Mouse (Mus musculus) liver, adult 2 months (tissue): ENCODE data around the gene Zdhhc14. TPM values are rescaled to one million over a fixed set of nuclear protein-coding genes. Genes with fewer than 3 reads are reported as not detected.

Source experiments
- DNase-seq: peaks from one replicate; pipeline ENCODE4 v3.0.0-alpha.2; 2011; ENCODE audit warnings: low read depth, low spot score; ENCODE audit errors: extremely low read depth
- H3K27ac ChIP-seq: fragments of 200-500 bp; replicated peaks from 2 replicates; pipeline ENCODE4 v1.5.1; 2012; ENCODE audit warnings: low read depth, mild to moderate bottlenecking, control low read depth, inconsistent platforms, low read length; ENCODE audit not compliant: insufficient read depth
- H3K27me3 ChIP-seq: fragments of 200-500 bp; 2 replicates; pipeline ENCODE4 v1.6.1; 2012; ENCODE audit warnings: mild to moderate bottlenecking, moderate library complexity, low read length, inconsistent platforms; ENCODE audit not compliant: control insufficient read depth, insufficient read depth
- H3K36me3 ChIP-seq: fragments of 200-500 bp; 2 replicates; pipeline ENCODE4 v1.6.1; 2012; ENCODE audit warnings: low read length, inconsistent platforms; ENCODE audit not compliant: control insufficient read depth, insufficient read depth
- H3K4me1 ChIP-seq: fragments of 200-500 bp; 2 replicates; pipeline ENCODE4 v1.6.1; 2011; ENCODE audit warnings: low read length; ENCODE audit not compliant: control insufficient read depth, insufficient read depth
- H3K4me3 ChIP-seq: fragments of 200-500 bp; 2 replicates; pipeline ENCODE4 v1.5.1; 2011; ENCODE audit warnings: low read depth, mild to moderate bottlenecking, control low read depth, low read length, moderate library complexity; ENCODE audit not compliant: insufficient read depth
- H3K79me2 ChIP-seq: fragments of 200-500 bp; 2 replicates; pipeline ENCODE4 v1.6.1; 2012; ENCODE audit warnings: inconsistent platforms, mild to moderate bottlenecking, low read length, moderate library complexity; ENCODE audit not compliant: control insufficient read depth, insufficient read depth
- H3K9ac ChIP-seq: fragments of 200-500 bp; 2 replicates; pipeline ENCODE4 v1.6.1; 2012; ENCODE audit warnings: low read depth, mild to moderate bottlenecking, control low read depth, inconsistent platforms, low read length
- CTCF ChIP-seq: fragments of 200-500 bp; IDR thresholded peaks from 2 replicates; pipeline ENCODE4 v1.5.1; 2011; ENCODE audit warnings: low read depth, low read length, control low read depth
- POLR2A ChIP-seq: fragments of 200-500 bp; IDR thresholded peaks from 2 replicates; pipeline ENCODE4 v1.6.1; 2011; ENCODE audit warnings: low read length, control low read depth; ENCODE audit not compliant: insufficient read depth; ENCODE audit errors: extremely low read depth
- WGBS: fragments of 180-500 bp; shearing (Covaris S2); methylation state at CpG from one replicate; pipeline ENCODE4 v1.1.7; 2018; 5-methylcytosine and 5-hydroxymethylcytosine counted together
- polyA plus RNA-seq: library from polyadenylated mRNA; depleted of rRNA; stranded (reverse); fragments of >200 nt; gene quantifications from 2 replicates; pipeline ENCODE4 v1.2.3, GENCODE M21; 2012
- total RNA-seq: library from RNA; depleted of rRNA; stranded (reverse); fragments of >200 nt; gene quantifications from 2 replicates; pipeline ENCODE4 v1.2.3, GENCODE M21; 2014

The Zdhhc14 gene
- total and polyA plus RNA-seq, 2 experiments = 0.99 to 1.1 TPM

GRCm38 (mm10) chr17:5752716-5753585, 260.6 kb downstream of the Zdhhc14 start:
- TF ChIP-seq CTCF (peak; percentile 96), POLR2A (no peak)
- H3K27ac ChIP-seq = no peak overlapping the region
- peak overlapping the region; percentile 40 for H3K4me3 ChIP-seq
- H3K9ac ChIP-seq = peak overlapping the region; percentile 25; the same call in 1 of the 2 replicates
- H3K4me1 ChIP-seq = peaks cover 25% of the 10 kb centered on the region
- H3K36me3 ChIP-seq = no peaks in the 10 kb centered on the region
- WGBS = 22% methylated on average over 29 of the region's 29 CpGs
- DNase-seq = peak; percentile 62
- H3K27me3 ChIP-seq = no peaks in the 10 kb centered on the region
- no peaks in the 10 kb centered on the region for H3K79me2 ChIP-seq

- no peaks in the 10 kb centered on the region for H3K27me3 ChIP-seq
- WGBS = 26% methylated on average over 7 of the region's 7 CpGs
- peaks cover 18% of the 10 kb centered on the region for H3K4me1 ChIP-seq
- no peak overlapping the region for H3K9ac ChIP-seq
- peak; percentile 88 for DNase-seq
- no peak for TF ChIP-seq CTCF
- TF ChIP-seq POLR2A = no peak
- H3K36me3 ChIP-seq = no peaks in the 10 kb centered on the region
- H3K79me2 ChIP-seq = no peaks in the 10 kb centered on the region
- H3K4me3 ChIP-seq = no peak overlapping the region
- peak overlapping the region; percentile 33; the same call in 1 of the 2 replicates for H3K27ac ChIP-seq
These were observed 263.1 kb downstream of the Zdhhc14 start for GRCm38 (mm10) chr17:5755489-5755888.

GRCm38 (mm10) chr17:5756065-5756464, 263.7 kb downstream of the Zdhhc14 start:
- Histone ChIP-seq H3K27ac (peak overlapping the region; percentile 1; the same call in 1 of the 2 replicates), H3K4me3 (no peak overlapping the region), H3K36me3 (no peaks in the 10 kb centered on the region), H3K79me2 (no peaks in the 10 kb centered on the region), H3K9ac (no peak overlapping the region), H3K4me1 (peaks cover 12% of the 10 kb centered on the region), H3K27me3 (no peaks in the 10 kb centered on the region)
- no peak for DNase-seq
- TF ChIP-seq POLR2A (no peak), CTCF (no peak)
- 83% methylated on average over 5 of the region's 5 CpGs for WGBS

- DNase-seq = no peak
- Histone ChIP-seq H3K36me3 (no peaks in the 10 kb centered on the region), H3K9ac (no peak overlapping the region), H3K79me2 (no peaks in the 10 kb centered on the region), H3K4me3 (no peak overlapping the region), H3K4me1 (peaks cover 8% of the 10 kb centered on the region), H3K27me3 (no peaks in the 10 kb centered on the region), H3K27ac (no peak overlapping the region)
- 92% methylated on average over 15 of the region's 15 CpGs for WGBS
- TF ChIP-seq CTCF (no peak), POLR2A (no peak)
These were observed 264.5 kb downstream of the Zdhhc14 start for GRCm38 (mm10) chr17:5756855-5757254.

GRCm38 (mm10) chr17:5763768-5764167, 271.4 kb downstream of the Zdhhc14 start:
- H3K9ac ChIP-seq = no peak overlapping the region
- no peaks in the 10 kb centered on the region for H3K36me3 ChIP-seq
- no peak overlapping the region for H3K4me3 ChIP-seq
- TF ChIP-seq CTCF (no peak), POLR2A (no peak)
- H3K4me1 ChIP-seq = no peaks in the 10 kb centered on the region
- WGBS = 95% methylated on average over 5 of the region's 5 CpGs
- no peaks in the 10 kb centered on the region for H3K27me3 ChIP-seq
- no peaks in the 10 kb centered on the region for H3K79me2 ChIP-seq
- no peak for DNase-seq
- H3K27ac ChIP-seq = no peak overlapping the region

- Histone ChIP-seq H3K27ac (no peak overlapping the region), H3K79me2 (no peaks in the 10 kb centered on the region), H3K36me3 (no peaks in the 10 kb centered on the region), H3K4me3 (no peak overlapping the region), H3K27me3 (no peaks in the 10 kb centered on the region), H3K4me1 (no peaks in the 10 kb centered on the region), H3K9ac (no peak overlapping the region)
- TF ChIP-seq POLR2A (no peak), CTCF (no peak)
- 63% methylated on average over 5 of the region's 5 CpGs for WGBS
- DNase-seq = no peak
These were observed 271.9 kb downstream of the Zdhhc14 start for GRCm38 (mm10) chr17:5764270-5764669.
